Mouse (Mus musculus): ENCODE results near the gene Pramef8.

- TF ChIP-seq CTCF (IDR thresholded peaks at IDR 0.05; ENCODE audit: low read depth, low read length) (no peak), POLR2A (IDR thresholded peaks at IDR 0.05; ENCODE audit: extremely low read depth, insufficient read depth, low read length) (no peak)
Observed at GRCm38 (mm10) chr4:143379480-143379879, 32.7 kb upstream of the Pramef8 start.
